14 mouse cellular contexts compared by ENCODE assay signal in the genomic region with DNA sequence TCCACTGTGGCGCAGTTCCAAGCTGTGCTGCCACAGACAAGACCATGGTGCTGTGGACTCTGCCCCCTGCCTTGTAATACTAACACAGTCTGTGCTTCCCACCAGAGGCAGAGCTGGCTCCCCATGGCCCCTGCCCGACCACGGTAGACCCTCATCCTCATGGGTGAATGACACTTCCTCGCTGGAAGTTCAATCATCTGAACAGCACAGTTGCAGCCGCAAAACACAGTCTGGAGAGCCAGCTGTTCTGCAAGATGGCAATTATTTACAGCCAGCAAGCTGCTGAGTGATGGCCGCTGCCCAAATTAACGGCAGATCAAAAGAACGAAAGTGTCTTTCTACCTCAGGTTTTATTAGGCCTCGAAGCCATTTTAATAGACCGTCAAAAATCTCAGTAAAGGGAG.
DNase-seq lines count a peak whose midpoint lies in the region; ATAC-seq lines count a peak whose summit lies in the region.
"Had no signal": no experiment of that assay in that cellular context is flagged by ENCODE, and none has a peak within 500 bp of the region (broad histone marks: within the 10 kb centered on the region; RNA-seq: fewer than 3 reads in every experiment).

No protein-coding gene starts in this region.

- H3K9ac ChIP-seq in neural tube, embryonic 15.5 days (replicated peaks), result no peak overlapping the region
- H3K9ac ChIP-seq: embryonic facial prominence, embryonic 13.5 days had no signal

- intact Hi-C loops in heart, postnatal 36 days (cut with DNase I), result no loop called here

- peaks cover 15% of the 10 kb centered on the region for H3K4me1 ChIP-seq in neural tube, embryonic 15.5 days

- H3K27me3 ChIP-seq in neural tube, embryonic 15.5 days (replicated peaks), result no peaks in the 10 kb centered on the region
- H3K27me3 ChIP-seq: embryonic facial prominence, embryonic 13.5 days had no signal

- H3K4me2 ChIP-seq in neural tube, embryonic 15.5 days, result no peak overlapping the region; the same call in 1 of the 2 replicates
- H3K4me2 ChIP-seq: embryonic facial prominence, embryonic 13.5 days; heart, embryonic 11.5 days had no signal

- H3K4me3 ChIP-seq in neural tube, embryonic 15.5 days (replicated peaks), result no peak overlapping the region
- H3K4me3 ChIP-seq: embryonic facial prominence, embryonic 13.5 days; left cerebral cortex, adult 2 months had no signal

- 9% methylated on average over 10 of the region's 10 CpGs for WGBS in neural tube, embryonic 15.5 days

- ATAC-seq in neural tube, embryonic 15.5 days (ENCODE audit: low FRiP score), result no peak

- H3K36me3 ChIP-seq in neural tube, embryonic 15.5 days, result no peaks in the 10 kb centered on the region
- H3K36me3 ChIP-seq: embryonic facial prominence, embryonic 13.5 days had no signal

- no peak overlapping the region for H3K27ac ChIP-seq in neural tube, embryonic 15.5 days (replicated peaks)
- H3K27ac ChIP-seq: embryonic facial prominence, embryonic 13.5 days; left cerebral cortex, adult 2 months; macrophage had no signal

- peak; percentile 45 for DNase-seq in neural tube, embryonic 10.5 days (ENCODE audit: extremely low spot score, low spot score)
- DNase-seq in forelimb bud, embryonic 11.5 days (ENCODE audit: low read depth, low spot score), result peak; percentile 61
- DNase-seq in layer of hippocampus, postnatal 25 days (ENCODE audit: extremely low spot score in 1 of 2, low spot score in 1 of 2), result peak; percentile 55 to 64
- DNase-seq in retina, embryonic 14.5 days (ENCODE audit: low spot score), result peak; percentile 51
- no peak for DNase-seq in gastrocnemius, postnatal 4 days (ENCODE audit: low spot score in 2 of 2)
- no peak for DNase-seq in cerebellum, adult 18-20 months
- no peak for DNase-seq in heart, postnatal 36 days
- DNase-seq: adrenal gland, postnatal 14 days; thymus, postnatal 14 days had no signal

- no peaks in the 10 kb centered on the region for H3K9me3 ChIP-seq in neural tube, embryonic 15.5 days (replicated peaks)
- H3K9me3 ChIP-seq: embryonic facial prominence, embryonic 13.5 days had no signal

Comparison
In these comparisons a context has a peak if more than half of its experiments do, and no peak if none do; other contexts are left out.
1. DNase-seq: peak in neural tube, embryonic 10.5 days (single experiment), forelimb bud, embryonic 11.5 days (single experiment), layer of hippocampus, postnatal 25 days (2 of 2) and retina, embryonic 14.5 days (single experiment); none in gastrocnemius, postnatal 4 days (0 of 2), cerebellum, adult 18-20 months (0 of 2) and heart, postnatal 36 days (0 of 2).